In genomic region chr3:89115522-89115921, GRCm38 (mm10) we compare ENCODE assay signal across 9 mouse cellular contexts. TPM values are rescaled to one million over a fixed set of nuclear protein-coding genes. Genes with fewer than 3 reads are reported as not detected.
DNase-seq lines count a peak whose midpoint lies in the region; ATAC-seq and TF ChIP-seq lines count a peak whose summit lies in the region.
"Had no signal": no experiment of that assay in that cellular context is flagged by ENCODE, and none has a peak within 500 bp of the region (broad histone marks: within the 10 kb centered on the region; RNA-seq: fewer than 3 reads in every experiment).

No protein-coding gene starts in this region.

- ATAC-seq in heart, embryonic 13.5 days (ENCODE audit: extremely low read depth, insufficient number of reproducible peaks, low FRiP score, low TSS enrichment), result 0 out of 2 replicates have a peak, but pooled peaks have one; percentile 5
- peak; percentile 86 for ATAC-seq in liver, embryonic 14.5 days (ENCODE audit: insufficient read depth)
- ATAC-seq in monocyte, adult 5-6 weeks (replicated peaks; ENCODE audit: insufficient number of reproducible peaks, low FRiP score, low TSS enrichment, poor library complexity, severe bottlenecking), result no peak
- no peak for ATAC-seq in forebrain, embryonic 16.5 days

- H3K4me2 ChIP-seq in heart, embryonic 13.5 days, result no peak overlapping the region
- H3K4me2 ChIP-seq in liver, embryonic 14.5 days (ENCODE audit: low read depth), result peak overlapping the region; percentile 50
- no peak overlapping the region for H3K4me2 ChIP-seq in forebrain, embryonic 16.5 days (ENCODE audit: low read length)

- no peak overlapping the region for H3K9ac ChIP-seq in heart, embryonic 13.5 days
- peak overlapping the region; percentile 27 for H3K9ac ChIP-seq in liver, embryonic 14.5 days (replicated peaks)
- H3K9ac ChIP-seq in forebrain, embryonic 16.5 days (replicated peaks; ENCODE audit: low read depth, low read length), result no peak overlapping the region

- H3K9me3 ChIP-seq in heart, embryonic 13.5 days, result no peaks in the 10 kb centered on the region
- H3K9me3 ChIP-seq in liver, embryonic 14.5 days (ENCODE audit: control insufficient read depth, low read length), result no peaks in the 10 kb centered on the region
- H3K9me3 ChIP-seq in forebrain, embryonic 16.5 days (ENCODE audit: control insufficient read depth, low read length), result no peaks in the 10 kb centered on the region

- H3K27me3 ChIP-seq in heart, embryonic 13.5 days (replicated peaks), result no peaks in the 10 kb centered on the region
- H3K27me3 ChIP-seq in liver, embryonic 14.5 days (ENCODE audit: control insufficient read depth, insufficient read depth, low read length), result no peaks in the 10 kb centered on the region
- no peaks in the 10 kb centered on the region for H3K27me3 ChIP-seq in forebrain, embryonic 16.5 days (replicated peaks; ENCODE audit: control insufficient read depth, insufficient read depth, low read length)

- no peak for DNase-seq in heart, adult 9 months (ENCODE audit: low spot score in 2 of 2)
- DNase-seq in ES-CJ7 (ENCODE audit: low read depth, low spot score), result peak; percentile 87
- peak; percentile 61 for DNase-seq in embryo, embryonic 10.5 days (ENCODE audit: low spot score)
- peak; percentile 69 to 76 (median 71) for DNase-seq in liver, embryonic 14.5 days (ENCODE audit: low read depth in 3 of 3, low spot score in 3 of 3)
- DNase-seq in thymus, postnatal 4 days, result peak; percentile 34

- no peaks in the 10 kb centered on the region for H3K4me1 ChIP-seq in heart, embryonic 13.5 days
- H3K4me1 ChIP-seq in liver, embryonic 14.5 days (replicated peaks; ENCODE audit: control insufficient read depth in 2 of 2, insufficient read depth in 2 of 2, low read length in 1 of 2), result peaks cover 23 to 29% of the 10 kb centered on the region in 2 experiments
- H3K4me1 ChIP-seq in forebrain, embryonic 16.5 days (replicated peaks; ENCODE audit: control insufficient read depth, insufficient read depth, low read length), result no peaks in the 10 kb centered on the region

- H3K4me3 ChIP-seq in heart, embryonic 13.5 days, result no peak overlapping the region
- no peak overlapping the region for H3K4me3 ChIP-seq in liver, embryonic 14.5 days (ENCODE audit: insufficient read depth in 1 of 2, low read depth in 2 of 2, low read length in 2 of 2)
- no peak overlapping the region for H3K4me3 ChIP-seq in forebrain, embryonic 16.5 days (replicated peaks; ENCODE audit: low read length)

- WGBS in heart, embryonic 13.5 days, result 0% methylated on average over 2 of the region's 2 CpGs
- WGBS in liver, embryonic 14.5 days (ENCODE audit: insufficient replicate concordance), result 0% methylated on average over 2 of the region's 2 CpGs
- WGBS in forebrain, embryonic 16.5 days, result 0% methylated on average over 2 of the region's 2 CpGs

- no peaks in the 10 kb centered on the region for H3K36me3 ChIP-seq in heart, embryonic 13.5 days
- no peaks in the 10 kb centered on the region for H3K36me3 ChIP-seq in liver, embryonic 14.5 days (replicated peaks; ENCODE audit: control insufficient read depth, insufficient read depth, low read depth)
- no peaks in the 10 kb centered on the region for H3K36me3 ChIP-seq in forebrain, embryonic 16.5 days (ENCODE audit: control insufficient read depth, insufficient read depth)

- no peak overlapping the region for H3K27ac ChIP-seq in heart, embryonic 13.5 days (replicated peaks)
- H3K27ac ChIP-seq in liver, embryonic 14.5 days, result peak overlapping the region; percentile 53
- no peak overlapping the region for H3K27ac ChIP-seq in forebrain, embryonic 16.5 days (ENCODE audit: low read length)

- TF ChIP-seq EP300 in liver, embryonic 14.5 days (IDR thresholded peaks at IDR 0.05; ENCODE audit: low read depth), result no peak

- peak; percentile 78 for TF ChIP-seq CTCF in liver, embryonic 14.5 days (IDR thresholded peaks at IDR 0.05; ENCODE audit: low read depth)

RNA-seq across cellular contexts. Expression of gene Fdps, which starts 13.8 kb away (rescaled TPM):
- polyA plus RNA-seq in heart, embryonic 13.5 days (2015; fragmentation: Nextera tagmentation; extraction: Ambion mirVana), result 119 and 130 TPM in 2 replicates
- 126 and 131 TPM in 2 replicates for polyA plus RNA-seq in liver, embryonic 14.5 days (2012; rRNA removed)
- 238 and 251 TPM in 2 replicates for polyA plus RNA-seq in liver, embryonic 14.5 days (2014; fragmentation: Nextera tagmentation; extraction: Ambion mirVana)
- 37.2 to 55.7 TPM (median 39.0 TPM) in 3 replicates for total RNA-seq in monocyte, adult 5-6 weeks (2017)
- polyA plus RNA-seq in forebrain, embryonic 16.5 days (2015; fragmentation: Nextera tagmentation; extraction: Ambion mirVana), result 380 and 438 TPM in 2 replicates

RNA-seq across cellular contexts. Expression of gene Gm43738, which starts 14.6 kb away (rescaled TPM):
- polyA plus RNA-seq in heart, embryonic 13.5 days (2015; fragmentation: Nextera tagmentation; extraction: Ambion mirVana), result not detected in 2 replicates
- polyA plus RNA-seq in liver, embryonic 14.5 days (2012; rRNA removed), result 0.02 TPM in 1 of 2 replicates, not detected in the other
- polyA plus RNA-seq in liver, embryonic 14.5 days (2014; fragmentation: Nextera tagmentation; extraction: Ambion mirVana), result 0.04 TPM in 1 of 2 replicates, not detected in the other
- not detected in 3 replicates for total RNA-seq in monocyte, adult 5-6 weeks (2017)
- not detected in 2 replicates for polyA plus RNA-seq in forebrain, embryonic 16.5 days (2015; fragmentation: Nextera tagmentation; extraction: Ambion mirVana)
- total RNA-seq: layer of hippocampus, adult 18-20 months had no signal

RNA-seq across cellular contexts. Expression of gene Pklr, which starts 20.4 kb away (rescaled TPM):
- 0.98 and 5.3 TPM in 2 replicates for polyA plus RNA-seq in heart, embryonic 13.5 days (2015; fragmentation: Nextera tagmentation; extraction: Ambion mirVana)
- polyA plus RNA-seq in liver, embryonic 14.5 days (2012; rRNA removed), result 132 and 143 TPM in 2 replicates
- polyA plus RNA-seq in liver, embryonic 14.5 days (2014; fragmentation: Nextera tagmentation; extraction: Ambion mirVana), result 79.8 and 97.5 TPM in 2 replicates
- not detected in 3 replicates for total RNA-seq in monocyte, adult 5-6 weeks (2017)
- 0.13 TPM in 1 of 2 replicates, not detected in the other for polyA plus RNA-seq in forebrain, embryonic 16.5 days (2015; fragmentation: Nextera tagmentation; extraction: Ambion mirVana)

RNA-seq across cellular contexts. Expression of gene Rusc1, which starts 22.4 kb away (rescaled TPM):
- polyA plus RNA-seq in heart, embryonic 13.5 days (2015; fragmentation: Nextera tagmentation; extraction: Ambion mirVana), result 8.6 and 9.8 TPM in 2 replicates
- polyA plus RNA-seq in liver, embryonic 14.5 days (2012; rRNA removed), result 4.1 and 5.2 TPM in 2 replicates
- polyA plus RNA-seq in liver, embryonic 14.5 days (2014; fragmentation: Nextera tagmentation; extraction: Ambion mirVana), result 2.6 and 3.2 TPM in 2 replicates
- 15.7 to 30.9 TPM (median 22.4 TPM) in 3 replicates for total RNA-seq in monocyte, adult 5-6 weeks (2017)
- polyA plus RNA-seq in forebrain, embryonic 16.5 days (2015; fragmentation: Nextera tagmentation; extraction: Ambion mirVana), result 74.4 and 76.8 TPM in 2 replicates

RNA-seq across cellular contexts. Expression of gene Hcn3, which starts 44.5 kb away (rescaled TPM):
- 0.68 and 1.0 TPM in 2 replicates for polyA plus RNA-seq in heart, embryonic 13.5 days (2015; fragmentation: Nextera tagmentation; extraction: Ambion mirVana)
- polyA plus RNA-seq in liver, embryonic 14.5 days (2012; rRNA removed), result 0.23 and 0.31 TPM in 2 replicates
- 0.55 and 0.56 TPM in 2 replicates for polyA plus RNA-seq in liver, embryonic 14.5 days (2014; fragmentation: Nextera tagmentation; extraction: Ambion mirVana)
- total RNA-seq in monocyte, adult 5-6 weeks (2017), result not detected in 3 replicates
- polyA plus RNA-seq in forebrain, embryonic 16.5 days (2015; fragmentation: Nextera tagmentation; extraction: Ambion mirVana), result 34.0 and 39.6 TPM in 2 replicates

Comparison
In these comparisons a context has a peak if more than half of its experiments do, and no peak if none do; other contexts are left out.
1. ATAC-seq: peak in heart, embryonic 13.5 days (single experiment) and liver, embryonic 14.5 days (single experiment); none in monocyte, adult 5-6 weeks (single experiment) and forebrain, embryonic 16.5 days (single experiment).
2. DNase-seq: peak in ES-CJ7 (single experiment), embryo, embryonic 10.5 days (single experiment), liver, embryonic 14.5 days (3 of 3) and thymus, postnatal 4 days (single experiment); none in heart, adult 9 months (0 of 2).
3. RNA of gene Pklr, which starts 20.4 kb away (polyA plus RNA-seq): 79.8 to 143 TPM in liver, embryonic 14.5 days; 0.98 to 5.3 TPM in heart, embryonic 13.5 days and 0.13 TPM in forebrain, embryonic 16.5 days; every median in the first group is over 10 times any median in the second.